Mouse (Mus musculus) midbrain, postnatal 0 days (tissue): Measurements from ENCODE around the gene Aifm1. TPM values are rescaled to one million over a fixed set of nuclear protein-coding genes. Genes with fewer than 3 reads are reported as not detected.

Source experiments
- ATAC-seq: fragments of 200-750 bp; cut with Nextera tagmentation; 2 replicates; pipeline ENCODE4 v1.8.0; 2017; ENCODE audit warnings: moderate number of reproducible peaks, mild to moderate bottlenecking, moderate TSS enrichment, moderate library complexity; ENCODE audit not compliant: low FRiP score
- DNase-seq: peaks from one replicate; pipeline ENCODE4 v3.0.0-alpha.2; 2015; ENCODE audit warnings: low spot score
- H3K27ac ChIP-seq: fragments of 300-500 bp; sonication (generic); 2 replicates; pipeline ENCODE4 v1.5.1; 2014; ENCODE audit warnings: low read depth, mild to moderate bottlenecking, low read length, mixed read lengths
- H3K27me3 ChIP-seq: fragments of 300-500 bp; sonication (generic); 2 replicates; pipeline ENCODE4 v1.6.1; 2014; ENCODE audit warnings: low read length, control low read depth, mixed read lengths; ENCODE audit not compliant: insufficient read depth
- H3K36me3 ChIP-seq: fragments of 300-500 bp; sonication (generic); 2 replicates; pipeline ENCODE4 v1.6.1; 2014; ENCODE audit warnings: low read length, control low read depth, mixed read lengths; ENCODE audit not compliant: insufficient read depth
- H3K4me1 ChIP-seq: fragments of 300-500 bp; sonication (generic); 2 replicates; pipeline ENCODE4 v1.6.1; 2014; ENCODE audit warnings: mild to moderate bottlenecking, control low read depth, antibody characterized with exemption, low read length, mixed read lengths; ENCODE audit not compliant: insufficient read depth
- H3K4me2 ChIP-seq: fragments of 300-500 bp; sonication (generic); 2 replicates; pipeline ENCODE4 v1.6.1; 2014; ENCODE audit warnings: low read depth, mild to moderate bottlenecking, low read length, mixed read lengths; ENCODE audit not compliant: poor library complexity, severe bottlenecking
- H3K4me3 ChIP-seq: fragments of 300-500 bp; sonication (generic); 2 replicates; pipeline ENCODE4 v1.5.1; 2014; ENCODE audit warnings: low read depth, mild to moderate bottlenecking, low read length, moderate library complexity
- H3K9ac ChIP-seq: fragments of 300-500 bp; sonication (generic); replicated peaks from 2 replicates; pipeline ENCODE4 v1.6.1; 2014; ENCODE audit warnings: mild to moderate bottlenecking, low read length, moderate library complexity, mixed read lengths; ENCODE audit not compliant: poor library complexity, severe bottlenecking
- H3K9me3 ChIP-seq: fragments of 300-500 bp; sonication (generic); 2 replicates; pipeline ENCODE4 v1.6.1; 2016; ENCODE audit warnings: low read length, control low read depth
- CTCF ChIP-seq: IDR thresholded peaks from 2 replicates; pipeline ENCODE4 v1.5.1; 2016; ENCODE audit warnings: antibody characterized with exemption, mild to moderate bottlenecking
- WGBS: fragments of 180-500 bp; shearing (Covaris S2); extraction: QIAGEN DNeasy Blood & Tissue Kit; methylation state at CpG from one replicate; pipeline ENCODE4 v1.1.7; 2014; 5-methylcytosine and 5-hydroxymethylcytosine counted together
- polyA plus RNA-seq: library from polyadenylated mRNA; unstranded; fragments of >200 nt; fragmentation: Nextera tagmentation; extraction: Ambion mirVana; gene quantifications from 2 replicates; pipeline ENCODE4 v1.2.1, GENCODE M21; 2015
- total RNA-seq: library from RNA; depleted of rRNA; stranded (reverse); fragments of >200 nt; gene quantifications from 2 replicates; pipeline ENCODE4 v1.2.3, GENCODE M21; 2014; rRNA removed

Gene Aifm1
- total and polyA plus RNA-seq, 2 experiments from 2014 or later = 9.8 to 25.1 TPM

DNA sequence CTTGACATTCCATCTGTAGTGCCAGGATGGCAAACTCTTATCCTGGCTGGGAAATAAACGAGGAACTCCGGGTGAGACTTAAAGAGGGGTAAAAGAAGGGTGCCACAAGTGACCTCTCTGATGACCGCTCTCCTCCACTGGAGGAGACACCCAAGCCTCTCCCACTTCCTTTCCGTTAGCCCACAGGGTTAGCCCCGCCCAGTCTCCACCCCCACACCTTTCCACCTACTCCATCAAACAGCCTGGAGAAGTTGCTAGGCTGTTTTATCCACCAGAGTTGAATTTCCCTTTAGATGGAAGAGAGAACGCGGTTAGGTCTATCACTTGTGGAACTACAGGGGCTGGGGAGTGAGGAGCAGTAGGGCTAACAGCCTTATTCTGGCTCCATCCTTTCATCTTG lies 88.1 kb downstream of the Aifm1 start:
- H3K27me3 ChIP-seq = no peaks in the 10 kb centered on the region
- no peak overlapping the region for H3K4me2 ChIP-seq
- no peaks in the 10 kb centered on the region for H3K36me3 ChIP-seq
- no peak for TF ChIP-seq CTCF
- DNase-seq (no peak), ATAC-seq (no peak)
- H3K27ac ChIP-seq = no peak overlapping the region
- H3K4me1 ChIP-seq = no peaks in the 10 kb centered on the region
- WGBS = 70% methylated on average over 7 of the region's 7 CpGs
- no peaks in the 10 kb centered on the region for H3K9me3 ChIP-seq
- H3K4me3 ChIP-seq = no peak overlapping the region
- H3K9ac ChIP-seq = no peak overlapping the region

Other genes starting within 250 kb of the Aifm1 start
- 10.5 and 13.5 TPM in 2 replicates for gene Bcorl1, start 172.2 kb downstream of the Aifm1 start, total RNA-seq
- 4.6 and 4.7 TPM in 2 replicates for gene Bcorl1, start 172.2 kb downstream of the Aifm1 start, polyA plus RNA-seq
- gene Elf4, start 50.4 kb downstream of the Aifm1 start, total RNA-seq = 0.99 and 1.2 TPM in 2 replicates
- gene Elf4, start 50.4 kb downstream of the Aifm1 start, polyA plus RNA-seq = 0.22 and 0.23 TPM in 2 replicates
- gene Rab33a, start 5.7 kb upstream of the Aifm1 start, total RNA-seq = 54.7 and 56.7 TPM in 2 replicates
- 81.6 and 83.5 TPM in 2 replicates for gene Rab33a, start 5.7 kb upstream of the Aifm1 start, polyA plus RNA-seq
- gene Zfp280c, start 80.9 kb upstream of the Aifm1 start, total RNA-seq = 16.9 and 28.3 TPM in 2 replicates
- 8.6 and 9.5 TPM in 2 replicates for gene Zfp280c, start 80.9 kb upstream of the Aifm1 start, polyA plus RNA-seq
- 21.3 and 29.3 TPM in 2 replicates for gene Slc25a14, start 109.8 kb upstream of the Aifm1 start, total RNA-seq
- gene Slc25a14, start 109.8 kb upstream of the Aifm1 start, polyA plus RNA-seq = 47.1 and 49.3 TPM in 2 replicates
- gene Gpr119, start 160.9 kb upstream of the Aifm1 start, total RNA-seq = not detected in 2 replicates
- not detected in 2 replicates for gene Gpr119, start 160.9 kb upstream of the Aifm1 start, polyA plus RNA-seq
- gene Rbmx2, start 181.4 kb upstream of the Aifm1 start, total RNA-seq = 5.5 and 7.3 TPM in 2 replicates
- 28.7 and 29.0 TPM in 2 replicates for gene Rbmx2, start 181.4 kb upstream of the Aifm1 start, polyA plus RNA-seq